Mouse (Mus musculus): ENCODE measurements around the gene Art3. TPM values are rescaled to one million over a fixed set of nuclear protein-coding genes. Genes with fewer than 3 reads are reported as not detected.

Gene Art3
- polyA plus RNA-seq, 1 experiment from 2014 or later: 59.2 TPM

- Histone ChIP-seq H3K4me1 (ENCODE audit: control insufficient read depth in 2 of 2, insufficient read depth in 2 of 2, low read length in 2 of 2) (peaks cover 3% of the 10 kb centered on the region in 2 experiments; a peak in 2 of 4 replicates), H3K27me3 (ENCODE audit: control insufficient read depth, insufficient read depth, low read length) (no peaks in the 10 kb centered on the region), H3K9me3 (ENCODE audit: control insufficient read depth, low read length) (no peaks in the 10 kb centered on the region), H3K4me2 (ENCODE audit: low read length) (no peak overlapping the region), H3K36me3 (ENCODE audit: control insufficient read depth, insufficient read depth, low read length) (no peaks in the 10 kb centered on the region), H3K4me3 (ENCODE audit: control insufficient read depth in 1 of 2, insufficient read depth in 1 of 2, low read depth in 1 of 2, low read length in 2 of 2) (no peak overlapping the region), H3K9ac (ENCODE audit: low read length) (no peak overlapping the region), H3K27ac (replicated peaks in 1 of 2; ENCODE audit: control insufficient read depth in 1 of 2, insufficient read depth in 1 of 2, low read depth in 2 of 2, low read length in 2 of 2) (no peak overlapping the region)
- ATAC-seq (ENCODE audit: insufficient number of reproducible peaks, insufficient read depth, low FRiP score, low read depth): no peak
- 84% methylated on average over 4 of the region's 4 CpGs for WGBS
Observed at GRCm38 (mm10) chr5:92322612-92323011, 9.0 kb upstream of the Art3 start.

DNA sequence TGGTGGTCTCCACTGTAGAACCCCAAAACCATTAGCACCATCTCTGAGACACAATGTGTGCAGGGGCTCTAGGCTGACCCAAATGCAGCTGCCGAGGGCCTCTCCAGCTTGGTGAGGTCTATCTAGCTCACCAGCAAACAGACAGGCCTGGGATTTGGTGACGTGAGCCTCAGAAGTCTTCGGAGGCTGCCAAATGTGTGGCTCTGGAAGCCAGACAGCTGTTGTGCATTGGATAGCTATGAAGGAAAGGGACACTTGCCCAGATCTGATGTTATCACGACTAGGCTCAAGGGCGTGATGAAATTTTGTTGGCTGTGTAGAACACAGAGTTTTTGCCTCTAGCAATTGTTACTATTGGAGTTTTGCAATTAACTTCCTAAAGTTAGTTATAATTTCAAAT is 8.4 kb upstream of the Art3 start:
- ATAC-seq (ENCODE audit: insufficient number of reproducible peaks, insufficient read depth, low FRiP score, low read depth): no peak
- no peaks in the 10 kb centered on the region for H3K27me3 ChIP-seq (ENCODE audit: control insufficient read depth, insufficient read depth, low read length)
- H3K4me3 ChIP-seq (ENCODE audit: control insufficient read depth in 1 of 2, insufficient read depth in 1 of 2, low read depth in 1 of 2, low read length in 2 of 2): no peak overlapping the region
- no peaks in the 10 kb centered on the region for H3K36me3 ChIP-seq (ENCODE audit: control insufficient read depth, insufficient read depth, low read length)
- H3K9ac ChIP-seq (ENCODE audit: low read length): no peak overlapping the region
- H3K27ac ChIP-seq (replicated peaks in 1 of 2; ENCODE audit: control insufficient read depth in 1 of 2, insufficient read depth in 1 of 2, low read depth in 2 of 2, low read length in 2 of 2): no peak overlapping the region
- WGBS: 43% methylated on average over 5 of the region's 5 CpGs
- peaks cover 3% of the 10 kb centered on the region in 2 experiments; a peak in 2 of 4 replicates for H3K4me1 ChIP-seq (ENCODE audit: control insufficient read depth in 2 of 2, insufficient read depth in 2 of 2, low read length in 2 of 2)
- H3K9me3 ChIP-seq (ENCODE audit: control insufficient read depth, low read length): no peaks in the 10 kb centered on the region
- no peak overlapping the region for H3K4me2 ChIP-seq (ENCODE audit: low read length)

- 78% methylated on average over 6 of the region's 6 CpGs for WGBS
Observed at GRCm38 (mm10) chr5:92327367-92327766, 4.3 kb upstream of the Art3 start.

GRCm38 (mm10) chr5:92327929-92328328 is 3.7 kb upstream of the Art3 start, which contains the start of gene Cxcl9:
Cxcl9 (minus strand) TSS chr5:92328079.
- H3K4me2 ChIP-seq (ENCODE audit: low read length): no peak within 1 kb of the TSS
- WGBS: 83% methylated on average over 7 of the region's 7 CpGs
- H3K4me3 ChIP-seq (ENCODE audit: control insufficient read depth in 1 of 2, insufficient read depth in 1 of 2, low read depth in 1 of 2, low read length in 2 of 2): no peak within 1 kb of the TSS
- H3K27ac ChIP-seq (replicated peaks in 1 of 2; ENCODE audit: control insufficient read depth in 1 of 2, insufficient read depth in 1 of 2, low read depth in 2 of 2, low read length in 2 of 2): no peak within 1 kb of the TSS
- peaks cover 3 to 5% of the 10 kb centered on the region in 2 experiments; a peak in 3 of 4 replicates for H3K4me1 ChIP-seq (ENCODE audit: control insufficient read depth in 2 of 2, insufficient read depth in 2 of 2, low read length in 2 of 2)
- no peaks in the 10 kb centered on the region for H3K9me3 ChIP-seq (ENCODE audit: control insufficient read depth, low read length)
- no peak for ATAC-seq (ENCODE audit: insufficient number of reproducible peaks, insufficient read depth, low FRiP score, low read depth)
- no peak within 1 kb of the TSS for H3K9ac ChIP-seq (ENCODE audit: low read length)
- no peaks in the 10 kb centered on the region for H3K36me3 ChIP-seq (ENCODE audit: control insufficient read depth, insufficient read depth, low read length)
- no peaks in the 10 kb centered on the region for H3K27me3 ChIP-seq (ENCODE audit: control insufficient read depth, insufficient read depth, low read length)

More at GRCm38 (mm10) chr5:92327367-92327766, 4.3 kb upstream of the Art3 start:
- Histone ChIP-seq H3K4me1 (ENCODE audit: control insufficient read depth in 2 of 2, insufficient read depth in 2 of 2, low read length in 2 of 2) (peaks cover 3 to 5% of the 10 kb centered on the region in 2 experiments; a peak in 3 of 4 replicates), H3K9me3 (ENCODE audit: control insufficient read depth, low read length) (no peaks in the 10 kb centered on the region), H3K4me2 (ENCODE audit: low read length) (no peak overlapping the region), H3K4me3 (ENCODE audit: control insufficient read depth in 1 of 2, insufficient read depth in 1 of 2, low read depth in 1 of 2, low read length in 2 of 2) (no peak overlapping the region), H3K9ac (ENCODE audit: low read length) (no peak overlapping the region), H3K36me3 (ENCODE audit: control insufficient read depth, insufficient read depth, low read length) (no peaks in the 10 kb centered on the region), H3K27ac (replicated peaks in 1 of 2; ENCODE audit: control insufficient read depth in 1 of 2, insufficient read depth in 1 of 2, low read depth in 2 of 2, low read length in 2 of 2) (no peak overlapping the region), H3K27me3 (ENCODE audit: control insufficient read depth, insufficient read depth, low read length) (no peaks in the 10 kb centered on the region)
- no peak for ATAC-seq (ENCODE audit: insufficient number of reproducible peaks, insufficient read depth, low FRiP score, low read depth)

DNA sequence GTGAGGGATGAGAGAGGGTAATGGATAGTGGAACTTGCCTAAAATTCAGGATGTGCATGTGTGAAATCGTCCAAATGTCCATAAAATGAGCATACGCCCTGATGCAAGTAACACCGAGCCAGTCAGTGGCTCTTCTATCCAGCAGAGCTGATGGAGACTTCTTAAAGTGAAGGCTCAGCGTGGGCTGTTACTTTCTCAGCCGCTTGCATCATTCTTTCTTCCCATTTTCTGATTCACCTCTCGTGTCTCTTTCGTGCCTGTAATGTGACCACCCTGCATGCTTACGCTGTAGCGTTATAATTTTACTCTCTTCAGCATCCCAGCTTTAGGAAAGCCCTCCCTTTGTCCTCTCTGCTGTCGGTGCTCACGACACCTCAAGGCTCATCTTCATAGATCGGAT is 505 bp upstream of the Art3 start:
- ATAC-seq (ENCODE audit: insufficient number of reproducible peaks, insufficient read depth, low FRiP score, low read depth): no peak
- Histone ChIP-seq H3K27ac (replicated peaks in 1 of 2; ENCODE audit: control insufficient read depth in 1 of 2, insufficient read depth in 1 of 2, low read depth in 2 of 2, low read length in 2 of 2) (no peak overlapping the region), H3K9me3 (ENCODE audit: control insufficient read depth, low read length) (no peaks in the 10 kb centered on the region), H3K27me3 (ENCODE audit: control insufficient read depth, insufficient read depth, low read length) (no peaks in the 10 kb centered on the region), H3K9ac (ENCODE audit: low read length) (no peak overlapping the region), H3K36me3 (ENCODE audit: control insufficient read depth, insufficient read depth, low read length) (no peaks in the 10 kb centered on the region), H3K4me2 (ENCODE audit: low read length) (no peak overlapping the region), H3K4me1 (ENCODE audit: control insufficient read depth in 2 of 2, insufficient read depth in 2 of 2, low read length in 2 of 2) (peaks cover 0 to 5% of the 10 kb centered on the region in 2 experiments; a peak in 1 of 4 replicates), H3K4me3 (ENCODE audit: control insufficient read depth in 1 of 2, insufficient read depth in 1 of 2, low read depth in 1 of 2, low read length in 2 of 2) (no peak overlapping the region)
- 84% methylated on average over 12 of the region's 12 CpGs for whole genome bisulfite sequencing

DNA sequence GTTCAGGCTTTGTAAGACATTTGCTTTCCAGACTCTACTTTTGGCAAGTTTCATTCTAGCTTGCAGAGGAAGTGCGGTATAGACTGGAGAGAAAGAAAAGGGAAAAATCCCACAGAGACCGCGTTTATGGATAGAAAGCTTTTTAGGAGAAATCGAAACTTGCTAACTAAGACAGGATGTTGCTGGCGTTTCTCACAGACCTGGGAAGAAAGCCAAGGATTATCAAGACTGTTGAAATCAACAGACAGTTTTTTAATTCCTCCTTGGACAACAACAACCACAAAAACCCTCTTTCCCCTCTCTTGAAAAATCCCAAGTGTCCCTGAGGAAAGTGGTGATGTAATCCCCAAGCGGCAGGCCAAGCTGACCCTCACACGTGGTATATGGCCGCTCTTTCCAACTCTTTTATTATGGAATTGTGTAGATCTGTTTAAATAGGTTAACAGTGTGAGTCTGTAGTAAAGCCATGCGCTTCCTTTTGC is 773 bp downstream of the Art3 start:
- no peak overlapping the region for H3K9ac ChIP-seq (ENCODE audit: low read length)
- peak overlapping the region; percentile 79 for H3K27ac ChIP-seq (replicated peaks in 1 of 2; ENCODE audit: control insufficient read depth in 1 of 2, insufficient read depth in 1 of 2, low read depth in 2 of 2, low read length in 2 of 2)
- peaks cover 0 to 5% of the 10 kb centered on the region in 2 experiments; a peak in 1 of 4 replicates for H3K4me1 ChIP-seq (ENCODE audit: control insufficient read depth in 2 of 2, insufficient read depth in 2 of 2, low read length in 2 of 2)
- peak overlapping the region; percentile 36 for H3K4me2 ChIP-seq (ENCODE audit: low read length)
- ATAC-seq (ENCODE audit: insufficient number of reproducible peaks, insufficient read depth, low FRiP score, low read depth): peak; percentile 35; the same call in 1 of the 2 replicates
- H3K4me3 ChIP-seq (ENCODE audit: control insufficient read depth in 1 of 2, insufficient read depth in 1 of 2, low read depth in 1 of 2, low read length in 2 of 2): peak overlapping the region in 1 of 2 experiments; percentile 5; a peak in 1 of 4 replicates
- no peaks in the 10 kb centered on the region for H3K27me3 ChIP-seq (ENCODE audit: control insufficient read depth, insufficient read depth, low read length)
- 51% methylated on average over 9 of the region's 9 CpGs for WGBS
- H3K36me3 ChIP-seq (ENCODE audit: control insufficient read depth, insufficient read depth, low read length): no peaks in the 10 kb centered on the region
- no peaks in the 10 kb centered on the region for H3K9me3 ChIP-seq (ENCODE audit: control insufficient read depth, low read length)

- 78% methylated on average over 3 of the region's 3 CpGs for WGBS
- no peaks in the 10 kb centered on the region for H3K9me3 ChIP-seq (ENCODE audit: control insufficient read depth, low read length)
- H3K9ac ChIP-seq (ENCODE audit: low read length): no peak overlapping the region
- no peak overlapping the region for H3K4me2 ChIP-seq (ENCODE audit: low read length)
- no peak for ATAC-seq (ENCODE audit: insufficient number of reproducible peaks, insufficient read depth, low FRiP score, low read depth)
- H3K4me3 ChIP-seq (ENCODE audit: control insufficient read depth in 1 of 2, insufficient read depth in 1 of 2, low read depth in 1 of 2, low read length in 2 of 2): no peak overlapping the region
- H3K27me3 ChIP-seq (ENCODE audit: control insufficient read depth, insufficient read depth, low read length): no peaks in the 10 kb centered on the region
- peaks cover 0 to 4% of the 10 kb centered on the region in 2 experiments; a peak in 1 of 4 replicates for H3K4me1 ChIP-seq (ENCODE audit: control insufficient read depth in 2 of 2, insufficient read depth in 2 of 2, low read length in 2 of 2)
- no peak overlapping the region for H3K27ac ChIP-seq (replicated peaks in 1 of 2; ENCODE audit: control insufficient read depth in 1 of 2, insufficient read depth in 1 of 2, low read depth in 2 of 2, low read length in 2 of 2)
- no peaks in the 10 kb centered on the region for H3K36me3 ChIP-seq (ENCODE audit: control insufficient read depth, insufficient read depth, low read length)
Observed at GRCm38 (mm10) chr5:92336743-92337142, 5.1 kb downstream of the Art3 start.

GRCm38 (mm10) chr5:92340606-92341005 is 9.0 kb downstream of the Art3 start:
- no peaks in the 10 kb centered on the region for H3K36me3 ChIP-seq (ENCODE audit: control insufficient read depth, insufficient read depth, low read length)
- no peaks in the 10 kb centered on the region; a peak in 1 of 4 replicates for H3K4me1 ChIP-seq (ENCODE audit: control insufficient read depth in 2 of 2, insufficient read depth in 2 of 2, low read length in 2 of 2)
- no peaks in the 10 kb centered on the region for H3K9me3 ChIP-seq (ENCODE audit: control insufficient read depth, low read length)
- no peaks in the 10 kb centered on the region for H3K27me3 ChIP-seq (ENCODE audit: control insufficient read depth, insufficient read depth, low read length)
- no peak overlapping the region for H3K9ac ChIP-seq (ENCODE audit: low read length)
- 55% methylated on average over 4 of the region's 4 CpGs for WGBS
- no peak overlapping the region for H3K4me3 ChIP-seq (ENCODE audit: control insufficient read depth in 1 of 2, insufficient read depth in 1 of 2, low read depth in 1 of 2, low read length in 2 of 2)
- no peak overlapping the region for H3K27ac ChIP-seq (replicated peaks in 1 of 2; ENCODE audit: control insufficient read depth in 1 of 2, insufficient read depth in 1 of 2, low read depth in 2 of 2, low read length in 2 of 2)
- H3K4me2 ChIP-seq (ENCODE audit: low read length): no peak overlapping the region
- ATAC-seq (ENCODE audit: insufficient number of reproducible peaks, insufficient read depth, low FRiP score, low read depth): no peak

Data from heart, embryonic 14.5 days (tissue).